Mouse (Mus musculus) forebrain, embryonic 14.5 days (tissue): ENCODE data around the gene Sdc3. TPM values are rescaled to one million over a fixed set of nuclear protein-coding genes. Genes with fewer than 3 reads are reported as not detected.
A peak's percentile ranks its signal among the peaks of the same experiment; 100 is the strongest.

Experiments used
- ATAC-seq: fragments of 200-750 bp; cut with Nextera tagmentation; 2 replicates; pipeline ENCODE4 v1.8.0; 2017; ENCODE audit warnings: mild to moderate bottlenecking, moderate library complexity
- DNase-seq: peaks from one replicate; pipeline ENCODE4 v3.0.0-alpha.2; 2015; ENCODE audit warnings: low spot score
- H3K27ac ChIP-seq: fragments of 300-500 bp; sonication (generic); 2 replicates; pipeline ENCODE4 v1.5.1; 2014; ENCODE audit warnings: low read depth, mild to moderate bottlenecking, control low read depth, low read length, moderate library complexity
- H3K27me3 ChIP-seq: fragments of 300-500 bp; sonication (generic); replicated peaks from 2 replicates; pipeline ENCODE4 v1.6.1; 2014; ENCODE audit warnings: low read length, control low read depth, mixed read lengths; ENCODE audit not compliant: control insufficient read depth, insufficient read depth
- H3K36me3 ChIP-seq: fragments of 300-500 bp; sonication (generic); 2 replicates; pipeline ENCODE4 v1.6.1; 2014; ENCODE audit warnings: low read length, control low read depth; ENCODE audit not compliant: control insufficient read depth, insufficient read depth
- H3K4me1 ChIP-seq: fragments of 300-500 bp; sonication (generic); 2 replicates; pipeline ENCODE4 v1.6.1; 2014; ENCODE audit warnings: antibody characterized with exemption, low read length, control low read depth; ENCODE audit not compliant: control insufficient read depth, insufficient read depth
- H3K4me2 ChIP-seq: fragments of 300-500 bp; sonication (generic); 2 replicates; pipeline ENCODE4 v1.6.1; 2014; ENCODE audit warnings: mild to moderate bottlenecking, control low read depth, low read length
- H3K4me3 ChIP-seq: fragments of 300-500 bp; sonication (generic); 2 replicates; pipeline ENCODE4 v1.5.1; 2014; ENCODE audit warnings: low read depth, low read length, control low read depth
- H3K9ac ChIP-seq: fragments of 300-500 bp; sonication (generic); 2 replicates; pipeline ENCODE4 v1.6.1; 2014; ENCODE audit warnings: mild to moderate bottlenecking, low read length, control low read depth, moderate library complexity
- H3K9me3 ChIP-seq: fragments of 300-500 bp; sonication (generic); replicated peaks from 2 replicates; pipeline ENCODE4 v1.6.1; 2016; ENCODE audit warnings: low read length, control low read depth, mixed read lengths; ENCODE audit not compliant: control insufficient read depth
- WGBS: fragments of 180-500 bp; shearing (Covaris S2); extraction: QIAGEN DNeasy Blood & Tissue Kit; methylation state at CpG from one replicate; pipeline ENCODE4 v1.1.7; 2014; 5-methylcytosine and 5-hydroxymethylcytosine counted together
- polyA plus RNA-seq: library from polyadenylated mRNA; unstranded; fragments of >200 nt; fragmentation: Nextera tagmentation; extraction: Ambion mirVana; gene quantifications from 2 replicates; pipeline ENCODE4 v1.2.1, GENCODE M21; 2014

Gene Sdc3
- polyA plus RNA-seq, 1 experiment from 2014 or later: 47.6 TPM

DNA sequence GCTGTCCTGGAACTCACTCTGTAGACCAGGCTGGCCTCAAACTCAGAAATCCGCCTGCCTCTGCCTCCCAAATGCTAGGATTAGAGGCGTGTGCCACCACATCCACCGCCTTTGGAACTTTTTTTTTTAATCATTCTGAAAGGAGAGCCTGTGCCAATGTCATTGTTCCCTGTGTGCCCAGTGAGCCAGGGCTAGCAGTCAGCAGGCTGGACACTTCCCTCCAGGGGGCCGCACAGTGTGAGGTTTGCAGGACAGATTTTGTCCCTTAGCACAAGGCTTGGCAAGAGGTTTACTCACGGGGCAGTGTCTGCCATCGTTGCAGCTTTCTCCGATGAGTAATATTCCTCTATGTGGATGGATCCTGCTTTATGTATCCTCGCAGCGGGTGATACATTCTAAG is 14.4 kb downstream of the Sdc3 start:
- ATAC-seq: no peak
- Histone ChIP-seq H3K9ac (no peak overlapping the region), H3K4me3 (no peak overlapping the region), H3K4me1 (peaks cover 44% of the 10 kb centered on the region), H3K27ac (no peak overlapping the region), H3K9me3 (no peaks in the 10 kb centered on the region), H3K36me3 (no peaks in the 10 kb centered on the region), H3K27me3 (no peaks in the 10 kb centered on the region), H3K4me2 (no peak overlapping the region)
- WGBS: 92% methylated on average over 9 of the region's 9 CpGs
- DNase-seq: no peak

DNA sequence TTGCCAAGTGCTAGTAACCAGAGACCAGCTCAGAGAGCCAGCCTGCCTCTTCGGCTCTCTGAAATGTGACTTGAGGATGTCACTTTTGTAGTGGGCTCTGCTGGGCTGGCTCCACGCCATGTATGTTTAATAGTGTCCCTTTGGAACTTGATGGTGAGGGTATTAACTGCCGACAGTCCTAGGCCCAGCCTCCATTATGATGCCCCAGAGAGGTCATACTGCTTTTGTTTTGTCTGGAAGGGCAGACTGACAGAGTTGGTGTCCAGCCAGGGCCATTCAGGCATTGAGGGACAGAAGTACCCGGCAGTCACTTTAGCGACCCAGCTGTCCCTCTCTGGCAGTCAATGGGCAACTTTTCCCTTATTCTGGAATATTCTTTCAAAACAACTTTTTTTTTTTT is 17.4 kb downstream of the Sdc3 start:
- 31% methylated on average over 5 of the region's 5 CpGs for WGBS
- Histone ChIP-seq H3K9ac (no peak overlapping the region), H3K36me3 (no peaks in the 10 kb centered on the region), H3K4me3 (no peak overlapping the region), H3K27me3 (no peaks in the 10 kb centered on the region), H3K4me2 (no peak overlapping the region), H3K9me3 (no peaks in the 10 kb centered on the region), H3K27ac (no peak overlapping the region), H3K4me1 (peaks cover 38% of the 10 kb centered on the region)
- DNase-seq (peak; percentile 56), ATAC-seq (no peak)

DNA sequence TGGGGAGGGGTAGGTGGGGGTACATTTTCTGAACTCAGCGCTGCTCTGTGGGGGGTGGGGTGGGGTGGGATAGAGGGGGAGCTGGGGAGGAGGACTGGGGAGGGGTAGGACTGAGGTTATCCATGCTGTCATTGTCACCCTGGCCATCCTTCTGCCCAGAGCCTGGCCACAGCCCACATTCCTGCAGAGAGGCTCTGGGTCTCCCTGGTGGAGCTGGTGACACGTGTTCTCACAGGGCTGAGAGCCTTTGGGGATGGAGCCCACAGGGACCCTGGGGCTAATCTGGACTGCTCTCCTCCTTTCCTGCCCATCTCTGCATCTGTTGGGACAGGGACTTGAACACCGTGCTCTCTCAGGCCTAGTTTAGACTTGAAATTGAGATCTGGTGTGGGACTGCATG is 18.5 kb downstream of the Sdc3 start:
- peaks cover 38% of the 10 kb centered on the region for H3K4me1 ChIP-seq
- ATAC-seq (no peak), DNase-seq (no peak)
- H3K9ac ChIP-seq: 0 out of 2 replicates have a peak overlapping the region, but pooled peaks have one; percentile 21
- H3K4me2 ChIP-seq: no peak overlapping the region
- H3K4me3 ChIP-seq: no peak overlapping the region
- no peaks in the 10 kb centered on the region for H3K9me3 ChIP-seq
- H3K27ac ChIP-seq: 0 out of 2 replicates have a peak overlapping the region, but pooled peaks have one; percentile 11
- H3K27me3 ChIP-seq: no peaks in the 10 kb centered on the region
- 45% methylated on average over 3 of the region's 3 CpGs for WGBS
- H3K36me3 ChIP-seq: no peaks in the 10 kb centered on the region

DNA sequence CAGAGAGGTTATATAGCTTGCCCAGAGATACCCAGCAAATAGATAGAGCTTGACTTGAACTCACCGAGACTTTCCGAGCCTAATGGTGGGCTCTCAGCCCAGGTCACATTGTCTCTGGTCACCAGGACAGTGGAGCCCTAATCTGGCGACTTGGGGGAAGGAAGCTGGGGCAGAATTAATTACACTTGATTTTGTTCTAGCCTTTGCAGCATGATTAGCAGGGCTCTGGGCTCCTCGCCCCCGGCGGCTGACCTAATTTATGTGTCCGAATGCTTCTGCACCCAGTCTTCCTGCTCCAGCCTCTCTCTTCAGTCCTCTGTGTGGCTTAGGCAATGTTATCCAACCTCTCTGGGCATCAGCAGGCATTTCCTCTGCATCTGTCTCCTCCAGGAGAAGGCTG is 19.0 kb downstream of the Sdc3 start:
- ATAC-seq (no peak), DNase-seq (no peak)
- H3K9me3 ChIP-seq: no peaks in the 10 kb centered on the region
- no peaks in the 10 kb centered on the region for H3K36me3 ChIP-seq
- H3K27me3 ChIP-seq: no peaks in the 10 kb centered on the region
- H3K4me1 ChIP-seq: peaks cover 39% of the 10 kb centered on the region
- peak overlapping the region; percentile 21; the same call in 1 of the 2 replicates for H3K9ac ChIP-seq
- peak overlapping the region; percentile 21; the same call in 1 of the 2 replicates for H3K27ac ChIP-seq
- no peak overlapping the region for H3K4me3 ChIP-seq
- H3K4me2 ChIP-seq: no peak overlapping the region
- 36% methylated on average over 7 of the region's 7 CpGs for WGBS

DNA sequence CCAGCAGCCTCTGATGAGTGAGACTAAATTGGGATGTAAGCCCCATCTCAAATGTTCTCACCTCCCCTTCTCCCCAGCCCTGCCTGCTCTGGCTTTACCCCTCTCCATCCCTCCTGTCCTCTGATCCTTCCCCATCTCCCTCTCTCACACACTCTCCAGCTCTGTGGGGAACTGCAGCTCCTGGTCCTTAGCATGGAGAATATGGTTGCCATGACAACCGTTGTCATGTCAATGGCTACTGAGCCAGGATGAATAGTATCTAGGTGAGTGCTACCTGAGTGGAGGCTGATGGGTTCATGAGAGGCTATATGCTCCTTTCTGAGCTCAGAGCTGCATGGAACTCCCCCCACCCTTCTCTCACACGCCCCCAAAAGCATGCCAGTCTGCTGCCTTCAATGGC is 21.6 kb downstream of the Sdc3 start:
- H3K4me1 ChIP-seq: peaks cover 41% of the 10 kb centered on the region
- no peaks in the 10 kb centered on the region for H3K9me3 ChIP-seq
- H3K27me3 ChIP-seq: no peaks in the 10 kb centered on the region
- H3K9ac ChIP-seq: peak overlapping the region; percentile 29; the same call in 1 of the 2 replicates
- no peak overlapping the region for H3K4me3 ChIP-seq
- peak; percentile 92 for DNase-seq
- WGBS: 37% methylated on average over 2 of the region's 2 CpGs
- H3K4me2 ChIP-seq: peak overlapping the region; percentile 20
- H3K27ac ChIP-seq: peak overlapping the region; percentile 89
- ATAC-seq: peak; percentile 64
- H3K36me3 ChIP-seq: peaks cover 5% of the 10 kb centered on the region; the same call in 1 of the 2 replicates

DNA sequence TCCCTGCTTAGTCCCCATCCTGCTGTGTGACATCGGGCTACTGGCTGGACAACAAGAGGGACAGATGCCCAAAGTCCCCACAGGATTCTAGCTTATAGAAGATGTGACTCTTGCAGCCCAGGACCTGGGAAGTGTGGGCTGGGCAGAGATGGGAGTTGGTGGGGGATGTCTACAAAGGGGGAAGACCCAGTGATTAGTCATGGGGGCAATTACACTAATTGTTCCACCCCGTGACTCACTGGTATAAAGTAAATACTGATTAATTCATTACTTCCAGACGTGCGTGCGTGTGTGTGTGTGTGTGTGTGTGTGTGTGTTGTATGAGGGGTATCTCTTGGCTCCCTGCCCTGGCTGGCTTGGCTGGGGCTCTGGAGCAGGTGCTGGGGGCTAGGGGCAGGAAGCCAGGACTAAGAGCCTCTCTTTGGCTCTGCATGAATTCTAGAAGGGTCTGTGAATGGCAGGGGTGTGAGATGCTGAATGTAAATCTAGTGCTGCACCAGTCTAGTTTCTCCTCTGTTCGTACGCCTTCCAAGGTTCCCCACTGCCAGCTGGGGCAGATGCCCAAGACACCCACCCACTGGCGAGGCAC is 22.5 kb downstream of the Sdc3 start:
- WGBS: 19% methylated on average over 8 of the region's 8 CpGs
- no peaks in the 10 kb centered on the region for H3K27me3 ChIP-seq
- H3K4me2 ChIP-seq: no peak overlapping the region
- DNase-seq: peak; percentile 95
- no peaks in the 10 kb centered on the region for H3K9me3 ChIP-seq
- H3K36me3 ChIP-seq: peaks cover 8% of the 10 kb centered on the region; the same call in 1 of the 2 replicates
- H3K4me3 ChIP-seq: no peak overlapping the region
- ATAC-seq: peak; percentile 85
- peaks cover 37% of the 10 kb centered on the region for H3K4me1 ChIP-seq
- no peak overlapping the region; the same call in 1 of the 2 replicates for H3K9ac ChIP-seq
- H3K27ac ChIP-seq: peak overlapping the region; percentile 89

DNA sequence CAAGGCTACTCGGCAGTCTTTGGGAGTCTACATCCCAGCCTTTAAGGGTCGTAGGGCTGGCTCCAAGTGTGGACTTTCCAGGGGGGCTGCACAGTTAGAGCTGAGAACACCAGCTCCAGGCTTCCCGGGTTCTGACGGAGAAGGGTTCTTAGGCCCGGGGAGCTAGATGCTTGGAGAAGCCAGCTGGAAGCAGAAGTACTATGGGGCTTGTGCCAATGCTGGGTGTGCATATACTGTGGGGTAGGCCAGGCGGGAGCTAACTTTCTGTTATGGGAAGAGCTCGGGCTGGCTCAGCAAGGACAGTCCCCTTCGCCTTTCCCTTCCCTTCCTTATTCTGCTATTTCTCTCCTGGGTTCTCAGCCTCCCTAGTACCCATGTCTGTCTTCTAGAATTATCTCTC is 23.5 kb downstream of the Sdc3 start:
- peak overlapping the region; percentile 89 for H3K27ac ChIP-seq
- H3K9ac ChIP-seq: 0 out of 2 replicates have a peak overlapping the region, but pooled peaks have one; percentile 17
- peaks cover 8% of the 10 kb centered on the region; the same call in 1 of the 2 replicates for H3K36me3 ChIP-seq
- H3K9me3 ChIP-seq: no peaks in the 10 kb centered on the region
- WGBS: 70% methylated on average over 8 of the region's 8 CpGs
- ATAC-seq (no peak), DNase-seq (peak; percentile 42)
- H3K27me3 ChIP-seq: no peaks in the 10 kb centered on the region
- peaks cover 37% of the 10 kb centered on the region for H3K4me1 ChIP-seq
- no peak overlapping the region for H3K4me3 ChIP-seq
- no peak overlapping the region for H3K4me2 ChIP-seq

DNA sequence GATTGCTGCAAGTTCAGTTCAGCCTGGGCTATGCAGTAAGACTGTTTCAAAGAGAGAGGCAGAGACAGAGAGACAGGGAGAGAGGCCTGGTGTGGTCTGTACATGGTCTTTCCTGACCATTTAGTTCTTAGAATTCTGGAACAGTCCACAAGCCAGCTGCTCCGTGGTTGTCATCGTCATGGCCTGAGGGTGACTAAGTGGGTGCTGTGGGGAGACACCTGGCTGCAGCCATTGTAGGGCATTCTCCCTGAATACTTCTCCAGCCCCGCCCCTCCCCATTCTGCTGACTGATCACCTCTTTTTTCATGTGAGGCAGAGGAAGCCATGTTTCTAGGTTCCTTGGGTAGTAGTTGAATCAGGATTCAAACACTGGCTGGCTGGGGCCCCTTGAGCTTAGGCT is 27.5 kb downstream of the Sdc3 start:
- Histone ChIP-seq H3K27ac (no peak overlapping the region), H3K4me3 (no peak overlapping the region), H3K9ac (no peak overlapping the region), H3K4me1 (peaks cover 15% of the 10 kb centered on the region), H3K9me3 (no peaks in the 10 kb centered on the region), H3K36me3 (peaks cover 37% of the 10 kb centered on the region), H3K27me3 (no peaks in the 10 kb centered on the region), H3K4me2 (no peak overlapping the region)
- 87% methylated on average over 3 of the region's 3 CpGs for WGBS
- DNase-seq (no peak), ATAC-seq (no peak)

DNA sequence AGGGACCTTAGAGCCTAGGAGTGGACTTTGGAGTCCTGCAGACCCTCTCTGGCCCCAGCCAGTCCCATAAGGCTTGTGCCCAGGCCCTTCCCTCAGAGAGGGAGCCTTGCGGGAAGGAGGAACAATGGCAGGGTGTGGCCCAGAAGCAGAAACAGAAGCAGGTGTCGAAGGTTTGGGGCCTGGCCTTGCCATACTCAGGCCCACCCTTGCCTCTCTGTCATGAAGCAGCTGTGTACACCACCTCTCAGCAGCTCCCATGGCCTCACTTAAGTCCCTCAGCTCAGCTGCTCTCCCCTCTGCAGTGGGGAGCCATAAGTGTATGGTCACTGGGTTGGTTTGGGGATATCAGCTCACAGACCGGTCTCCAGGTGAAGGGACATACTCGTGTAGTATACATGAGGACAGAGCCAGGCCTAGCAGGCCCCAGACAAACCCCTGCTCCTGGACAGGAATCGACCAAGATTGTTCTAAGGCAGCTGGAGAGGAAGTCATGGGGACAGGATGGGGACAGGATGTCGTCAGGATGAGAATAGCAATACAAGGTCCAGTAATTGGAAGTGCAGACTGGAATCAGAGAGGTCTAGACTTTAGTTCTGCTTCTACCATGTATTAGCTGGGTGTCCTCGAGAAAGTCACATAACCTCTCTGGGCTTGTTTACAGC is 28.4 kb downstream of the Sdc3 start:
- no peaks in the 10 kb centered on the region for H3K27me3 ChIP-seq
- no peak overlapping the region for H3K27ac ChIP-seq
- H3K4me1 ChIP-seq: peaks cover 5% of the 10 kb centered on the region
- peaks cover 40% of the 10 kb centered on the region for H3K36me3 ChIP-seq
- ATAC-seq: no peak
- no peak overlapping the region for H3K4me2 ChIP-seq
- no peak overlapping the region for H3K4me3 ChIP-seq
- 80% methylated on average over 7 of the region's 7 CpGs for WGBS
- no peak for DNase-seq
- H3K9ac ChIP-seq: no peak overlapping the region
- no peaks in the 10 kb centered on the region for H3K9me3 ChIP-seq
